Mouse (Mus musculus): ENCODE data around the gene Prdm15.

The Prdm15 gene

GRCm38 (mm10) chr16:97752316-97752941 lies 99.2 kb downstream of the Prdm15 start:
- DNase-seq (ENCODE audit: low read depth, low spot score), result no peak

DNA sequence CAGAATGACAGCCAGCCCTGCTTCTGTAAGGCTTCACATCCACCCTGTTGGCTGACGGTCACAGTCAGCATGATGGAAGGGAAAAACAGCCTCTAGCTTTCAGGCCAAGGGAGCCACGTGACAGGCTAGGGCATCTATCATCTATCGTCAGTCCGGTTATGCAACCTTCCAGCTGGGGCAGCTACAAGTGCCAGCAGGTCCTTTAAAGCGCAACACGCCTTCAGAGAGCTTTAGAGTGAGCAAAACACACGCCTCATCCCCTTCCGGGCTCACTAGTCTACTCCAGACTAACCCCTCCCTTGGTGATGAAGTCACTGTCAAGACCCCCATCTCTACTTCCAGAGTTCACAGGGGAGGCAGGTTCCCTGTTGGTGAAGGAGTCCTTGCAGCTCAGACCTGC lies 99.8 kb downstream of the Prdm15 start:
- DNase-seq (ENCODE audit: low read depth, low spot score), result no peak

GRCm38 (mm10) chr16:97748421-97748820 lies 103.2 kb downstream of the Prdm15 start:
- no peak for DNase-seq (ENCODE audit: low read depth, low spot score)

Data from embryo, embryonic 11.5 days (tissue).